Mouse (Mus musculus): ENCODE results near the gene Gm15130.

Gene Gm15130

GRCm38 (mm10) chr2:111152836-111153235 is at the start of gene Gm15130:
TSS of gene Gm15130 (minus strand) at chr2:111152936.
- no peak for DNase-seq

- DNase-seq = no peak
Observed at GRCm38 (mm10) chr2:111182068-111182467, 29.3 kb upstream of the Gm15130 start.

GRCm38 (mm10) chr2:111135739-111136138 is 17.0 kb downstream of the Gm15130 start:
- DNase-seq = no peak

GRCm38 (mm10) chr2:111105882-111106281 is 46.9 kb downstream of the Gm15130 start, which contains the start of gene Gm13941:
TSS of gene Gm13941 (minus strand) at chr2:111105982.
- no peak for DNase-seq

Data from cerebellum, adult 9-10 months (tissue).